Mouse (Mus musculus): Measurements from ENCODE around the gene Sox5.

Sox5 gene

GRCm38 (mm10) chr6:144723530-144724144 is 58.1 kb downstream of the Sox5 start:
- in situ Hi-C loops (cut with MboI; ENCODE audit: unreplicated experiment in 2 of 2) = no loop called here

- in situ Hi-C loops (cut with MboI; ENCODE audit: unreplicated experiment in 2 of 2) = no loop called here
Observed at GRCm38 (mm10) chr6:144723024-144723423, 58.8 kb downstream of the Sox5 start.

GRCm38 (mm10) chr6:144720846-144721245 is 60.9 kb downstream of the Sox5 start:
- in situ Hi-C loops (cut with MboI; ENCODE audit: unreplicated experiment in 2 of 2) = no loop called here

- in situ Hi-C loops (cut with MboI; ENCODE audit: unreplicated experiment in 2 of 2) = no loop called here
Observed at GRCm38 (mm10) chr6:144716376-144716775, 65.4 kb downstream of the Sox5 start.

GRCm38 (mm10) chr6:144711841-144712240 is 69.9 kb downstream of the Sox5 start:
- in situ Hi-C loops (cut with MboI; ENCODE audit: unreplicated experiment in 2 of 2) = no loop called here

- in situ Hi-C loops (cut with MboI; ENCODE audit: unreplicated experiment in 2 of 2) = no loop called here
Observed at GRCm38 (mm10) chr6:144710816-144711215, 71.0 kb downstream of the Sox5 start.

- in situ Hi-C loops (cut with MboI; ENCODE audit: unreplicated experiment in 2 of 2) = no loop called here
Observed at GRCm38 (mm10) chr6:144709614-144710180, 72.1 kb downstream of the Sox5 start.

GRCm38 (mm10) chr6:144708410-144708809 is 73.4 kb downstream of the Sox5 start:
- in situ Hi-C loops (cut with MboI; ENCODE audit: unreplicated experiment in 2 of 2) = no loop called here

GRCm38 (mm10) chr6:144707976-144708375 is 73.8 kb downstream of the Sox5 start:
- in situ Hi-C loops (cut with MboI; ENCODE audit: unreplicated experiment in 2 of 2) = no loop called here

GRCm38 (mm10) chr6:144704962-144705361 is 76.8 kb downstream of the Sox5 start:
- in situ Hi-C loops (cut with MboI; ENCODE audit: unreplicated experiment in 2 of 2) = no loop called here

- in situ Hi-C loops (cut with MboI; ENCODE audit: unreplicated experiment in 2 of 2) = loop anchor here in 1 of 2 experiments (25.0 kb wide), 1 partner anchor 492 kb away; no protein-coding TSS in a partner anchor
Observed at GRCm38 (mm10) chr6:144695660-144696059, 86.1 kb downstream of the Sox5 start.

- in situ Hi-C loops (cut with MboI; ENCODE audit: unreplicated experiment in 2 of 2) = loop anchor here in 1 of 2 experiments (25.0 kb wide), 1 partner anchor 494 kb away; no protein-coding TSS in a partner anchor
Observed at GRCm38 (mm10) chr6:144693211-144693899, 88.4 kb downstream of the Sox5 start.

- in situ Hi-C loops (cut with MboI; ENCODE audit: unreplicated experiment in 2 of 2) = loop anchor here in 1 of 2 experiments (25.0 kb wide), 1 partner anchor 496 kb away; no protein-coding TSS in a partner anchor
Observed at GRCm38 (mm10) chr6:144691298-144692041, 90.3 kb downstream of the Sox5 start.

GRCm38 (mm10) chr6:144689076-144689475 is 92.7 kb downstream of the Sox5 start:
- in situ Hi-C loops (cut with MboI; ENCODE audit: unreplicated experiment in 2 of 2) = loop anchor here in 1 of 2 experiments (25.0 kb wide), 1 partner anchor 498 kb away; no protein-coding TSS in a partner anchor

- in situ Hi-C loops (cut with MboI; ENCODE audit: unreplicated experiment in 2 of 2) = loop anchor here in 1 of 2 experiments (25.0 kb wide), 1 partner anchor 500 kb away; no protein-coding TSS in a partner anchor
Observed at GRCm38 (mm10) chr6:144687681-144688080, 94.1 kb downstream of the Sox5 start.

GRCm38 (mm10) chr6:144681045-144681789 is 100.6 kb downstream of the Sox5 start:
- in situ Hi-C loops (cut with MboI; ENCODE audit: unreplicated experiment in 2 of 2) = loop anchor here in 1 of 2 experiments (25.0 kb wide), 1 partner anchor 506 kb away; no protein-coding TSS in a partner anchor

GRCm38 (mm10) chr6:144677491-144678133 is 104.2 kb downstream of the Sox5 start:
- in situ Hi-C loops (cut with MboI; ENCODE audit: unreplicated experiment in 2 of 2) = loop anchor here (5.0 to 25.0 kb wide), 3 partner anchors 230 to 510 kb away; no protein-coding TSS in a partner anchor

GRCm38 (mm10) chr6:144675111-144675510 is 106.7 kb downstream of the Sox5 start:
- in situ Hi-C loops (cut with MboI; ENCODE audit: unreplicated experiment in 2 of 2) = loop anchor here (5.0 to 25.0 kb wide), 3 partner anchors 232 to 512 kb away; no protein-coding TSS in a partner anchor

- in situ Hi-C loops (cut with MboI; ENCODE audit: unreplicated experiment in 2 of 2) = loop anchor here in 1 of 2 experiments (10.0 kb wide), 1 partner anchor 251 kb away; no protein-coding TSS in a partner anchor
Observed at GRCm38 (mm10) chr6:144673906-144674305, 107.9 kb downstream of the Sox5 start.
